Mouse (Mus musculus) myocyte (in vitro differentiated cells): ENCODE measurements at regions not wholly inside any gene's neighbourhood (a gene's known extent, or its start where the extent isn't known, plus 50 kb on each side); places are given as distances from the start of the nearest gene placed in this dataset.

ENCODE experiments used
- H3K27me3 ChIP-seq: one replicate; pipeline ENCODE4 v1.6.1; 2011; ENCODE audit not compliant: control insufficient read depth, insufficient read depth, insufficient read length
- H3K36me3 ChIP-seq: one replicate; pipeline ENCODE4 v1.6.1; 2011; ENCODE audit not compliant: control insufficient read depth, insufficient read depth
- H3K4me2 ChIP-seq: one replicate; pipeline ENCODE4 v1.6.1; 2011; ENCODE audit warnings: low read depth, control low read depth
- H3K4me3 ChIP-seq: one replicate; pipeline ENCODE4 v1.5.1; 2011; ENCODE audit warnings: mild to moderate bottlenecking, control low read depth, moderate library complexity
- H3K79me2 ChIP-seq: one replicate; pipeline ENCODE4 v1.6.1; 2011; ENCODE audit not compliant: control insufficient read depth, insufficient read depth
- H3ac ChIP-seq: one replicate; pipeline ENCODE4 v1.6.1; 2011; ENCODE audit not compliant: control insufficient read depth, insufficient read length
- CEBPB ChIP-seq: IDR thresholded peaks from 2 replicates; pipeline ENCODE4 v1.6.1; 2011; ENCODE audit warnings: mild to moderate bottlenecking, moderate library complexity; ENCODE audit not compliant: poor library complexity, insufficient read depth, severe bottlenecking
- E2F4 ChIP-seq: IDR thresholded peaks from one replicate; pipeline ENCODE4 v1.6.1; 2011; ENCODE audit warnings: mild to moderate bottlenecking, control low read depth, moderate library complexity; ENCODE audit not compliant: insufficient read depth
- MAX ChIP-seq: IDR thresholded peaks from one replicate; pipeline ENCODE4 v1.6.1; 2011; ENCODE audit warnings: low read depth, mild to moderate bottlenecking, control low read depth
- MYOD1 ChIP-seq, 3 experiments: IDR thresholded peaks; one replicate each; pipeline ENCODE4 v1.6.1; 2011; ENCODE audit warnings: control low read depth in 2 of 3, low read depth in 2 of 3, mild to moderate bottlenecking in 2 of 3, moderate library complexity in 1 of 3; ENCODE audit not compliant: insufficient read length in 2 of 3, control insufficient read depth in 1 of 3
- MYOG ChIP-seq, 3 experiments: IDR thresholded peaks; one replicate each; pipeline ENCODE4 v1.6.1; 2011; ENCODE audit warnings: control low read depth in 2 of 3, low read depth in 2 of 3, mild to moderate bottlenecking in 2 of 3; ENCODE audit not compliant: insufficient read length in 2 of 3, control insufficient read depth in 1 of 3, insufficient read depth in 1 of 3
- POLR2A ChIP-seq: IDR thresholded peaks from one replicate; pipeline ENCODE4 v1.6.1; 2011; ENCODE audit warnings: low read depth, mild to moderate bottlenecking, control low read depth, moderate library complexity; ENCODE audit not compliant: insufficient read length
- POLR2AphosphoS2 ChIP-seq: IDR thresholded peaks from one replicate; pipeline ENCODE4 v1.6.1; 2011; ENCODE audit warnings: low read depth, control low read depth; ENCODE audit not compliant: insufficient read length
- REST ChIP-seq: IDR thresholded peaks from one replicate; pipeline ENCODE4 v1.6.1; 2011; ENCODE audit warnings: mild to moderate bottlenecking, control low read depth, moderate library complexity; ENCODE audit not compliant: insufficient read depth, insufficient read length
- SRF ChIP-seq: IDR thresholded peaks from one replicate; pipeline ENCODE4 v1.6.1; 2011; ENCODE audit warnings: low read depth; ENCODE audit not compliant: control insufficient read depth, insufficient read length
- TCF12 ChIP-seq: IDR thresholded peaks from one replicate; pipeline ENCODE4 v1.6.1; 2011; ENCODE audit warnings: mild to moderate bottlenecking, control low read depth; ENCODE audit not compliant: poor library complexity, insufficient read depth, severe bottlenecking
- TCF3 ChIP-seq: IDR thresholded peaks from one replicate; pipeline ENCODE4 v1.6.1; 2011; ENCODE audit warnings: low read depth, control low read depth; ENCODE audit not compliant: insufficient read length
- USF1 ChIP-seq: IDR thresholded peaks from one replicate; pipeline ENCODE4 v1.6.1; 2011; ENCODE audit warnings: low read depth, mild to moderate bottlenecking, control low read depth, moderate library complexity

GRCm38 (mm10) chr14:25044106-25044505, 414.9 kb upstream of the Zmiz1 start:
- H3K4me2 ChIP-seq: no peak overlapping the region
- H3K79me2 ChIP-seq: no peaks in the 10 kb centered on the region
- H3ac ChIP-seq: no peak overlapping the region
- TF ChIP-seq E2F4 (no peak), MYOD1 (IDR thresholded peaks at IDR 0.05; ENCODE audit: control insufficient read depth in 1 of 3, insufficient read length in 2 of 3, low read depth in 2 of 3) (peak in 1 of 3 experiments; percentile 29)
- no peak overlapping the region for H3K4me3 ChIP-seq
- no peaks in the 10 kb centered on the region for H3K27me3 ChIP-seq
- no peaks in the 10 kb centered on the region for H3K36me3 ChIP-seq

DNA sequence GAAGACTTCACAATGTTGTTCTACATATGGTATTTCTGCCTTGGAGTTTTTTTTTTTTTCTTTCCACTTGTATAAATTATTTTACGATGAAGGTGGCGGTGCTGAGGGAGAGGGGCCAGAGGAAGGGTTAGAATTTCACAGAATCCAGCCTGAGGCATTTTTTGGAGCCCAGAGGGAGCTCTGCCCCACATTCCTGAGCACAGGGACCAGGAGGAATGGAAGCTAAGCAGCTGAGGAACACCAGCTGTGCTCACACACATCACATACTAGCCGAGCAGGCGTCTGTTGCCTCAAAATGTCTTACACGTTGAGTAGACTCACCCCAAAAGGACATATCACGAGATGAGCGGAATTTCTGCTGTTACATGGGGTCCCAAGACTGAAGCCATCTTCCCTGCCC, 414.1 kb upstream of the Zmiz1 start:
- TF ChIP-seq CEBPB (no peak), SRF (no peak), TCF3 (peak; percentile 45), USF1 (no peak), MAX (no peak), E2F4 (no peak), MYOG (IDR thresholded peaks at IDR 0.05; ENCODE audit: control insufficient read depth in 1 of 3, insufficient read depth in 1 of 3, insufficient read length in 2 of 3, low read depth in 2 of 3) (peak in 2 of 3 experiments; percentile 30 to 75), MYOD1 (IDR thresholded peaks at IDR 0.05; ENCODE audit: control insufficient read depth in 1 of 3, insufficient read length in 2 of 3, low read depth in 2 of 3) (peak in 2 of 3 experiments; percentile 68 to 81), POLR2A (no peak), TCF12 (no peak), REST (no peak)

GRCm38 (mm10) chr14:25050674-25051251, 408.2 kb upstream of the Zmiz1 start:
- H3K79me2 ChIP-seq: no peaks in the 10 kb centered on the region
- H3K4me2 ChIP-seq: no peak overlapping the region
- no peak overlapping the region for H3ac ChIP-seq
- TF ChIP-seq POLR2A: no peak
- TF ChIP-seq TCF12: no peak
- TF ChIP-seq USF1: no peak
- no peak for TF ChIP-seq TCF3
- TF ChIP-seq REST: no peak
- no peak for TF ChIP-seq POLR2AphosphoS2
- TF ChIP-seq E2F4: no peak
- TF ChIP-seq CEBPB: no peak
- TF ChIP-seq SRF: no peak
- TF ChIP-seq MAX: no peak
- TF ChIP-seq MYOD1 (IDR thresholded peaks at IDR 0.05; ENCODE audit: control insufficient read depth in 1 of 3, insufficient read length in 2 of 3, low read depth in 2 of 3): no peak
- no peak for TF ChIP-seq MYOG (IDR thresholded peaks at IDR 0.05; ENCODE audit: control insufficient read depth in 1 of 3, insufficient read depth in 1 of 3, insufficient read length in 2 of 3, low read depth in 2 of 3)
- H3K36me3 ChIP-seq: no peaks in the 10 kb centered on the region
- no peak overlapping the region for H3K4me3 ChIP-seq
- H3K27me3 ChIP-seq: no peaks in the 10 kb centered on the region

More for the DNA sequence above, 414.1 kb upstream of the Zmiz1 start:
- Histone ChIP-seq H3ac (no peak overlapping the region), H3K36me3 (no peaks in the 10 kb centered on the region), H3K4me2 (no peak overlapping the region), H3K79me2 (no peaks in the 10 kb centered on the region), H3K4me3 (no peak overlapping the region), H3K27me3 (no peaks in the 10 kb centered on the region)

DNA sequence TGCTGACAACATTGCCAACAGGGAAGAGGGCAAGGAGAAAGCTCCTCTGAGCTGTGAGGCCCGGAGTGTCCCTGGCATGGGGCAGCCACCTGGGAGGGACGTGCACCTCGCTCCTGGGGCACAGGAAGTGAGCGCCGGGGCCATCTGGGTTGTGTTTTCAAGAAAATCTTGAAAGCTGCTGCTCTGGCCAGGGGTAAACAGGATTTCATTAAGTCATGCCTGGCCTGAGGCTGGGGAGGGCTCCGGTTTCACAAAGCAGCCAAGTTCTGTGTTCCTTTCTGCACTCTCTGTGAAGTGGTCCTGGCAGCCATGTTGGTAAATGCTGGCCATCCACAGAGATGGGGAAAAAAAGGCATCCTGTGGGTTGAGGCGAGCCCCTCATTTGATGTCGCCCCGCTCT, 406.8 kb upstream of the Zmiz1 start:
- no peak for TF ChIP-seq TCF3
- TF ChIP-seq E2F4: no peak
- no peak for TF ChIP-seq MYOG (IDR thresholded peaks at IDR 0.05; ENCODE audit: control insufficient read depth in 1 of 3, insufficient read depth in 1 of 3, insufficient read length in 2 of 3, low read depth in 2 of 3)
- no peak for TF ChIP-seq MAX
- TF ChIP-seq USF1: no peak
- TF ChIP-seq SRF: no peak
- no peak for TF ChIP-seq CEBPB
- TF ChIP-seq POLR2AphosphoS2: no peak
- no peak for TF ChIP-seq MYOD1 (IDR thresholded peaks at IDR 0.05; ENCODE audit: control insufficient read depth in 1 of 3, insufficient read length in 2 of 3, low read depth in 2 of 3)
- no peak for TF ChIP-seq POLR2A
- TF ChIP-seq TCF12: no peak
- TF ChIP-seq REST: no peak

DNA sequence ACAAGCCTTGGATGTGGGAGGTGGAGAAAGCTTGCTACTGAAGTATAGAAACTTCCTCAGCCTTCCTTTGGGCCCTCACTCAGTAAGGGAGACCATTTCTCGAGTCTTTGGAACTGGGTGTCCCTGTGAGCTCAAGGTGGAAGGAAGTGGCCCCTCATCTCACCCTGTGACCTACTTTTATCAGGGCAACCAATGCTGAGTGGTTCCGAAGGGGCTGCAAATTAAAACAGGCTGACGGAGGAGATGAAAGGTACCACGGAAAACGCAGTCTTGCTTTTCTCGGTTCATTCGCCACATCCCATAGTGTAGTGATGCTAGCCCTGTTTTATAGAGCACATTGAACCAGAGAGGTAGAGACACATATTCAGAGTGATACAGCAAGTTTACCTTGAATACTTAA, 399.6 kb upstream of the Zmiz1 start:
- H3ac ChIP-seq: no peak overlapping the region
- no peaks in the 10 kb centered on the region for H3K79me2 ChIP-seq
- no peaks in the 10 kb centered on the region for H3K27me3 ChIP-seq
- H3K4me2 ChIP-seq: no peak overlapping the region
- H3K36me3 ChIP-seq: no peaks in the 10 kb centered on the region
- TF ChIP-seq TCF12: no peak
- no peak for TF ChIP-seq SRF
- TF ChIP-seq POLR2AphosphoS2: no peak
- TF ChIP-seq MAX: no peak
- no peak for TF ChIP-seq CEBPB
- TF ChIP-seq MYOD1 (IDR thresholded peaks at IDR 0.05; ENCODE audit: control insufficient read depth in 1 of 3, insufficient read length in 2 of 3, low read depth in 2 of 3): no peak
- TF ChIP-seq REST: no peak
- H3K4me3 ChIP-seq: no peak overlapping the region

More for the DNA sequence above, 406.8 kb upstream of the Zmiz1 start:
- no peak overlapping the region for H3ac ChIP-seq
- no peak overlapping the region for H3K4me2 ChIP-seq
- H3K4me3 ChIP-seq: no peak overlapping the region
- H3K79me2 ChIP-seq: no peaks in the 10 kb centered on the region
- H3K27me3 ChIP-seq: no peaks in the 10 kb centered on the region
- no peaks in the 10 kb centered on the region for H3K36me3 ChIP-seq
